Mouse (Mus musculus): Measurements from ENCODE around the gene Ndel1.
A peak's percentile ranks its signal among the peaks of the same experiment; 100 is the strongest.

GRCm38 (mm10) chr11:68805148-68805547 lies 66.5 kb downstream of the Ndel1 start:
- peak; percentile 37; the same call in 1 of the 2 replicates for TF ChIP-seq CTCF (IDR thresholded peaks at IDR 0.05; ENCODE audit: insufficient read depth, low read length)
- no peak for TF ChIP-seq POLR2A (IDR thresholded peaks at IDR 0.05; ENCODE audit: borderline replicate concordance, extremely low read depth, low read depth, low read length)

All from lung, adult 2 months (tissue).